Mouse (Mus musculus): ENCODE measurements around the gene Mslnl. TPM values are rescaled to one million over a fixed set of nuclear protein-coding genes. Genes with fewer than 3 reads are reported as not detected.
"Not testable (repeated sequence)": the region's sequence is repeated elsewhere in the genome, so short reads cannot be mapped to it uniquely, and the experiment has no call there.

Gene Mslnl
- polyA plus RNA-seq, 1 experiment, result not detected

DNA sequence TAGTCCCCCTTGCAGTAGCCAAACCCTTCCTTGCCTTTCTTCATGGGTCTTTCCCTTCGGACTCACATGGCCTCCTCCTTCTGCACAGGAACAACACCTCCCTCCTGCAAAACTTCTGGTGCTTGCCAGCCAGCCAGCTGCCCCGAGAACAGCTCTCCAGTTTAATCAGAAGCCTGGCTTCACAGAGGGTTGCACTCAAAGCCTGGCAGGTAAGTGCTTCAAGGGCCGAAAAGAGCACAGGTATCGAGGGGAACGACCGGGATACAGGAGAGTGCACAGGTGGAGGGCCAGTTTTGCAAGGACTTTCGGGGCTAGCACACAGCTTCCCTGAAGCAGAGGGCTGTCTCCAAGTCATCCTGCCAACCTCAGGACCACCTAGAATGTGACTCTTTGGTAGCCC is 3.0 kb downstream of the Mslnl start:
- no peaks in the 10 kb centered on the region for H3K4me1 ChIP-seq (ENCODE audit: control insufficient read depth, insufficient read depth, low read length)
- H3K4me3 ChIP-seq (ENCODE audit: insufficient read depth, low read length), result no peak overlapping the region
- H3K27ac ChIP-seq (ENCODE audit: insufficient read depth, low read length), result no peak overlapping the region
- TF ChIP-seq CTCF (IDR thresholded peaks at IDR 0.05; ENCODE audit: borderline replicate concordance, insufficient read depth, low read length) (no peak), POLR2A (IDR thresholded peaks at IDR 0.05; ENCODE audit: low read depth, low read length) (no peak)

DNA sequence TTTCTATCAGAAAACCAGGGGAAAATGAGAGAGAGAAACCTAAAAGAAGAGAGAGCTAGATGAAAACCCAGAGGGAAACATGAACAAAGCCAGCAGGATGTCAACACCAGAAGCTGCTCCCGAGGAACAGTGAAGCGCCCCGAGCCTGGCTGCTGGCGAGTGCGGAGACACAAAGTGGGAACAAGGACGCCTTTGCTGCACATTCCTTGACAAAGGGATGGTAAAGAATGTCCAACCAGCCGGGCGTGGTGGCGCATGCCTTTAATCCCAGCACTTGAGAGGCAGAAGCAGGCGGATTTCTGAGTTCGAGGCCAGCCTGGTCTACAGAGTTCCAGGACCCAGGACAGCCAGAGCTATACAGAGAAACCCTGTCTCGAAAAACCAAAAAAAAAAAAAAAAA is 5.6 kb downstream of the Mslnl start:
- H3K4me3 ChIP-seq (ENCODE audit: insufficient read depth, low read length), result not testable (repeated sequence)

DNA sequence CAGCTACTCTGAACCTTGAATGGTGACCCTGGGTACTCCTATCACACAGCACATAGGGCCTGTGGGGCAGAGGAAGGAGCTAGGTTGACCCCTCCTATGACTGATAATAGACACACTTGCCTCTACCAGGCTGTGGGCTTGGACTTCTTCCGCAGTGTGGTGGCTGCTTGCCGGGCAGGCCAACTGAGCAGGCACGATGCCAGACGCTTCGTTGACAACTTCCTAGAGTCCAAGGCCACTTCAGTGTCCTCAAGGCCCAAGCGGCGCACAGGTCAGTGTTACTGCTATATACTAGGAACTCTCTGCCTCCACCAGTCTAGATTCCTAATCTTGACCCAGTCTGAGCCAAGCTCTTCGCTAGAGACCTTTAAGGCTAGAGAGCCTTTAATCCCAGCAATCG is 8.0 kb downstream of the Mslnl start:
- H3K4me1 ChIP-seq (ENCODE audit: control insufficient read depth, insufficient read depth, low read length), result no peaks in the 10 kb centered on the region
- TF ChIP-seq POLR2A (IDR thresholded peaks at IDR 0.05; ENCODE audit: low read depth, low read length) (no peak), CTCF (IDR thresholded peaks at IDR 0.05; ENCODE audit: borderline replicate concordance, insufficient read depth, low read length) (no peak)
- no peak overlapping the region for H3K27ac ChIP-seq (ENCODE audit: insufficient read depth, low read length)
- no peak overlapping the region for H3K4me3 ChIP-seq (ENCODE audit: insufficient read depth, low read length)

More for the DNA sequence above, 5.6 kb downstream of the Mslnl start:
- H3K4me1 ChIP-seq (ENCODE audit: control insufficient read depth, insufficient read depth, low read length); H3K27ac ChIP-seq (ENCODE audit: insufficient read depth, low read length): not testable (repeated sequence)

DNA sequence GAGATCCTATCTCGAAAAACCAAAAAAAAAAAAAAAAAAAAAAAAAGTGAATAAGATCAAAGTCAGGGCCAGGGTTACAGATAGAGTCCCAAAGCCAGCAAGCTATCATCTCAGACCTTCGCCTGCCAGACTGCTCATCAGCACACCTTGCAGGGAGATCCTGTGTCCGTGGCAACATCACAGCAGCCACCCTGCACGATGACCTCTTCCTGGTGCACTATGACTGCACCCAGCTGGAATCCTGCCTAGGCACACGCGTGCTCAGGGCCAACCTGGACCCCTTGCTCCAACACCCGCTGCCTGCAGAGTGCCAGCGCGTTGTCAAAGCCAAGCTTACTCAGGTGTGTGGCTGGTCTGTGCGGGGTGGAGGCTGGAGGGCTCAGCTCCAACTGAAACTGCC is 8.5 kb downstream of the Mslnl start:
- TF ChIP-seq CTCF (IDR thresholded peaks at IDR 0.05; ENCODE audit: borderline replicate concordance, insufficient read depth, low read length) (no peak), POLR2A (IDR thresholded peaks at IDR 0.05; ENCODE audit: low read depth, low read length) (no peak)
- Histone ChIP-seq H3K4me1 (ENCODE audit: control insufficient read depth, insufficient read depth, low read length) (no peaks in the 10 kb centered on the region), H3K4me3 (ENCODE audit: insufficient read depth, low read length) (no peak overlapping the region), H3K27ac (ENCODE audit: insufficient read depth, low read length) (no peak overlapping the region)

DNA sequence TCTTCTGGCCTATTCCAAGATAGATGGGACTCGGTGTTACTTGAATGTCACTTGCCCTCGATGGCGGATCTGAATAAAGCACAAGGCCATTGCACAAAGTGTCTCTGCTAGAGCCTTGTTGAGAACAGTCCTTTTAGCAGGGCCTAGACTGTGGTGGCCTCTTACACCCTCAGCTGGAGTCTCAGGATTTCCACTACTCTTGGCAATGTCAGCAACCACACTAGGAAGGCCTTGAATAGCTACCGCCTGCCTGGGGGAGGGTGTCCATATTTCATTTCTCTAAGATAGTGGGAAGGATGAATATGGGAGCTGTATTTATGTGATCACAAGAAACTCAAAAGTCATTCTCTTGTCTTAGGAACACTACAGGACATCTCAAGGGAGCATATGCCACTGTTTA is 12.4 kb downstream of the Mslnl start:
- Histone ChIP-seq H3K27ac (ENCODE audit: insufficient read depth, low read length) (no peak overlapping the region), H3K4me3 (ENCODE audit: insufficient read depth, low read length) (no peak overlapping the region), H3K4me1 (ENCODE audit: control insufficient read depth, insufficient read depth, low read length) (peaks cover 3% of the 10 kb centered on the region; the same call in 1 of the 2 replicates)
- TF ChIP-seq CTCF (IDR thresholded peaks at IDR 0.05; ENCODE audit: borderline replicate concordance, insufficient read depth, low read length), result no peak
- TF ChIP-seq POLR2A (IDR thresholded peaks at IDR 0.05; ENCODE audit: low read depth, low read length), result no peak

DNA sequence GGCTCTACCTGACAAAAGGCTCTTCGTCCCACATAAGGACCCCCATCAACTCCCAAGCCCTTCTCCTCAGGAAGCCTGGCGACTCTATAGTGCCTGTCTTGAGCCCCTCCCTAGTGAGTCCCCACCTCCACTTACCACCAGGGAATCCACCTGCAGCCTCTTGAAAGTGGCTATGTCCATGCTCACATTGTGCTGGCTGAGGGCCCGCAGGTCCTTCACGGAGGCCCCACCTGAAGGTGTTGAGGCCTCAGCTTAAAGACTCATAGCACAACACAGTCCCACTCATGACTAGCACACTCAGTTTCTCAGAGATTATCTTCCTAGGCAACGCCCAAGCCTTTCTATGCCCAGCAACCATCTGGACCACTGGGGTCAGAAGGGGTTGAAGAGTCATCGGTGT is 13.5 kb downstream of the Mslnl start:
- no peak for TF ChIP-seq CTCF (IDR thresholded peaks at IDR 0.05; ENCODE audit: borderline replicate concordance, insufficient read depth, low read length)
- TF ChIP-seq POLR2A (IDR thresholded peaks at IDR 0.05; ENCODE audit: low read depth, low read length), result no peak
- no peak overlapping the region for H3K4me3 ChIP-seq (ENCODE audit: insufficient read depth, low read length)
- peaks cover 3% of the 10 kb centered on the region; the same call in 1 of the 2 replicates for H3K4me1 ChIP-seq (ENCODE audit: control insufficient read depth, insufficient read depth, low read length)
- no peak overlapping the region for H3K27ac ChIP-seq (ENCODE audit: insufficient read depth, low read length)

DNA sequence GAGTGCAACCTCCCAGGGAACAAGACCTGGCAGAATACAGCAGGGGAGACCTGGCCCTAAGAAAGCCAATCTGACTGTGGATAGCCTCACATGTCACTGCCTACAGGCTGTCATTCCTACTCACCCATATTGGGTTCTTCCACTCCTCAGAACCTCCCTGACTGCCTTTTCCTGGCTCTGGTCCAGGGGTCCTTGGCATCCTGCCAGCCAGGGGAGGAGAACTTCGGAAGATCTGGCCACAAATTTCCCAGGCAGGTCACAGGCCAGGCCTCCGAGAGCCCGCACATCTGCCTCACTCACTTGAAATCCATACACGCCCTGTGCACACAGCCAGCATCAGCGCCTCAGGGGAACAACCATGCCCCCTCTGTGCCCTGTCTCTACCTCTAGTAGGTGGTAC is 15.6 kb downstream of the Mslnl start:
- Histone ChIP-seq H3K4me1 (ENCODE audit: control insufficient read depth, insufficient read depth, low read length) (peaks cover 9% of the 10 kb centered on the region), H3K4me3 (ENCODE audit: insufficient read depth, low read length) (no peak overlapping the region), H3K27ac (ENCODE audit: insufficient read depth, low read length) (no peak overlapping the region)
- no peak for TF ChIP-seq CTCF (IDR thresholded peaks at IDR 0.05; ENCODE audit: borderline replicate concordance, insufficient read depth, low read length)
- no peak for TF ChIP-seq POLR2A (IDR thresholded peaks at IDR 0.05; ENCODE audit: low read depth, low read length)

DNA sequence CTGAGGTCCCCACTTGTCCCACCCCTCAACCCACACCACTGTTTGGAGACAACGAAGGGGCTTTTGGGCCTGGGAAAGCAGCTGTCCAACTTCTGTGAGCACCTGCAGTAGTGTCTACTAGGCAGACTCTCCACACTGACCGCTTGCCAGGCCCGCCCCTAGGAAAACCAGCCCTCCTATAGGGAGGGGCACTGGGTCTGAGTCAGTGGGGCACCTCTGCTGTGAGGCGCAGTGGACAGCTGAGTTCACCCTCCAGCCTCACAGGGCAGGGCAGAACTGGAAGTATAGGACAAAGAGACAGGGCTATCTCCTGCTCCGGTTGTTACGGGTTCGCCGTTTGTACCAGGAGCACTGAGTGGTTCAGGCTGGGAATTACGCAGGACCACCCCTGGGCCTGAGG is 18.4 kb downstream of the Mslnl start, which contains the start of gene Msln:
Msln (minus strand) TSS at position 138 of the 400 bp plus-strand sequence.
- H3K27ac ChIP-seq (ENCODE audit: insufficient read depth, low read length), result no peak within 1 kb of the TSS
- H3K4me3 ChIP-seq (ENCODE audit: insufficient read depth, low read length), result no peak within 1 kb of the TSS
- H3K4me1 ChIP-seq (ENCODE audit: control insufficient read depth, insufficient read depth, low read length), result peaks cover 18% of the 10 kb centered on the region
- no peak for TF ChIP-seq POLR2A (IDR thresholded peaks at IDR 0.05; ENCODE audit: low read depth, low read length)
- TF ChIP-seq CTCF (IDR thresholded peaks at IDR 0.05; ENCODE audit: borderline replicate concordance, insufficient read depth, low read length), result no peak

DNA sequence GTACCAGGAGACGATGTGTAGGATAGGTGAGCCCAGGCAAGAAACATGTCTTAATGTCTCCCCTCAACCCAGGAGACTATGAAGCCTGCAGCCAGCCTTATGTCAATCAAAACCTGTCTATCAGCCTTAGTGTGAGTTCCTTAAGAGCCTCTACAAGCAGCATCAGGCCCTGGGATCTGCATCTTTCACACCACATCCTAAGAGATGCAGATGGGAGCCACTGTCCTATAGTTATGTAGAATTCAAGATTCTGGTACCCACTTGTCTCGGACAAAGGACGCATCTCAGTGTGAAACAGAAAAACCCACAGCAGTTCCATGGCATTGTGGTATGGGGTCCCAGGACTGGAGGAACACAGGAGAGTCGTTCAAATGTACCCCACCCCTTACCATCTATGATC is 19.2 kb downstream of the Mslnl start:
- peaks cover 18% of the 10 kb centered on the region for H3K4me1 ChIP-seq (ENCODE audit: control insufficient read depth, insufficient read depth, low read length)
- no peak overlapping the region for H3K4me3 ChIP-seq (ENCODE audit: insufficient read depth, low read length)
- no peak overlapping the region for H3K27ac ChIP-seq (ENCODE audit: insufficient read depth, low read length)
- TF ChIP-seq CTCF (IDR thresholded peaks at IDR 0.05; ENCODE audit: borderline replicate concordance, insufficient read depth, low read length) (no peak), POLR2A (IDR thresholded peaks at IDR 0.05; ENCODE audit: low read depth, low read length) (no peak)

DNA sequence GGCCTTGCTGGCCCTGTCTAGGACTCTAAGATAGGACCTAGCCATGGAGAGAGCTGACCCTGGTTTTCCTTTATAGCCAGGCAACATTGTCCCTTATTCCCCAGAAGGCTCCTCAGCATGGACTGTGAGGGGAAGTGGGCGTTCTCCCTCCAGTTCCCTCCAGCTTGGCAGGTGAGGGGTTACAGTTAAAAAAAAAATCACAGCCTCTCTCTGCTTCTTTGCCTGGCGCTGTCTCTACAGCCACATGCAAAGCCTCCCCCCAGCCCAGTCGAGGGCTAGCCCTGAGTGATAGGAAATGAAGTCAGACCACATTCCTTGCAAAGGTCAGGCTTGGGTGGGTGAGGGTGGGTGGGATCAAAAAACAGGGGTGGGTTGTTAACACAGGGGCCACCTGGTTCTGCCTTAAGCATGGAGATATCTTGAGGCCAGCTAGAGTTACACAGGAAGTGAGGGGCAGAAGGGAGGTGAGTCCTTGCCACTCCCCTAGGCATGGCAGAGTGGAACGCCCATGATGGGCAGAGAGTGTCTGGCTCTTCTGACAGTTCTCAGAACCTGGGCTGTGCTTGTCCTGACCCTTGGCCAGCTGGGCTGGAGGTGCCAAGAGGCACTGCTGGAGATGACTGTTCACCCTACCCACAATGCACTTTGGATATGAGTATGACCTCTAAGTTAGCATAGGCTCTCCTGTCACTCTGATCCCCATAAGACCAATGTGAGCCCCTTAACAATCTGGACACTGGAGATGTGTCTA is 20.0 kb downstream of the Mslnl start:
- H3K4me3 ChIP-seq (ENCODE audit: insufficient read depth, low read length), result no peak overlapping the region
- H3K27ac ChIP-seq (ENCODE audit: insufficient read depth, low read length), result peak overlapping the region; percentile 49
- TF ChIP-seq POLR2A (IDR thresholded peaks at IDR 0.05; ENCODE audit: low read depth, low read length), result no peak
- TF ChIP-seq CTCF (IDR thresholded peaks at IDR 0.05; ENCODE audit: borderline replicate concordance, insufficient read depth, low read length), result no peak
- H3K4me1 ChIP-seq (ENCODE audit: control insufficient read depth, insufficient read depth, low read length), result peaks cover 18% of the 10 kb centered on the region
